Mouse (Mus musculus) T-helper 17 cell (primary cell): ENCODE results near the gene Hexim1.

Experiments
- in situ Hi-C, 2 experiments: fragments of 300-600 bp; cut with MboI, MseI; formaldehyde crosslinking; loops; 1 replicate in 1 of 2; 2 replicates in 1 of 2; pipeline ENCODE4 v1.15.1; 2025; ENCODE audit warnings: high pct_unique_total_duplicates in 2 of 2

Gene Hexim1

DNA sequence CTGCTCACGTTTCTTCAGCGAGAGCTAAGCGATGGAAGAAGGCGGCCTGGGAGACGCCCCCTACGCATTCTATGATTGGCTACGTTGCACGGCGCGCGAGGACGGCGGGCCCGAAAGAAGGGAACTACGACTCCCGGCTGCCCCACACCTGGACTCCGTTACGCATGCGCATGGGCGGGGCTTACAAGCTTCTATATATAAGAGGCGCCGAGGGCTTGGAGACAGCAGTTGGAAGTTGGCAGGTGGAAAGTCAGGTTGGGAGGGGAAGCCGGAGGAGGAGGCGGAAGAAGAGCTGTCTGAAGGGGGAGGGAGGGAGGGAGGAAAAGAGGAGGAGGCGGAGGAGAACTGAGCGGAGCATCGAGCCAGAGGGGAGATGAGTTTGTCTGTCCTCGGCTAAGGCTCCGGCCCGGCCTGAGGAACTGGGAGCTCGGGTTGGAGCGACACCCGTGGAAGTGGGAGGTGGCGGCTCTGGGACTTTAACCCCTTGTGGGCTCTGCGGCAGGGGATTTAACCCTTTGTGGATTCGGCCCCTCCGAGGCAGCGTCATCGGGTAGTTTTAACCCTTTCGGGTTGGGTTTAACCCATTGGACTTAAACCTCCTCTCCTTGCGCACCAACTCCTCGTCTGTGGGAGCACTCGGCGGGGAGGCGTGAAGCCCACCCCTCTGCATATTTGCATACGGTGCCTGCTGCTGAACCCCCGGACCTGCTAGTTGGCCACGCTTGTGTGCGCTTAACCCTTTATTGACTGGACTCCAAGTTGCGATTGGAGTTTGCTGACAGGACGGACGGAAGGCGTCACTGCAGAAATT lies at the start of gene Hexim1:
TSS of gene Hexim1 (plus strand) at position 224 of the 811 bp plus-strand sequence.
- in situ Hi-C loops = loop anchor here in 1 of 2 experiments (25.0 kb wide), 1 partner anchor 846 kb away; the partner anchor contains the start of genes Arf2 and Nsf

DNA sequence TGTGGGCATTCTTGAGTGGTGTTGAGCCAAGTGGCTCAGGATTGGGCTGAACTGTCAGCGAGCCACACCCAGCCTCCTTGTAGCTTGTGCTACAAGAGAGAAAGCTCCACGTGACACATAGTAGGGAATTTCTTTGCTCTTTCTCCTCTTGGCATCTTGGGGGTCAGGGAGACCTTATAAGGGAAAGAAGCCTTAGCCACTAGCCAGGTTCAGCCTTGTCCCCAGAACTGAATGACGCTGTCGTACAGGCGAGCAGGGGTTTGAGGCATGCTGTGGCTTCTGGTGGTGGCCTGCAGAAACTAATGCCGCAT lies 49.0 kb upstream of the Hexim1 start:
- in situ Hi-C loops = no loop called here

DNA sequence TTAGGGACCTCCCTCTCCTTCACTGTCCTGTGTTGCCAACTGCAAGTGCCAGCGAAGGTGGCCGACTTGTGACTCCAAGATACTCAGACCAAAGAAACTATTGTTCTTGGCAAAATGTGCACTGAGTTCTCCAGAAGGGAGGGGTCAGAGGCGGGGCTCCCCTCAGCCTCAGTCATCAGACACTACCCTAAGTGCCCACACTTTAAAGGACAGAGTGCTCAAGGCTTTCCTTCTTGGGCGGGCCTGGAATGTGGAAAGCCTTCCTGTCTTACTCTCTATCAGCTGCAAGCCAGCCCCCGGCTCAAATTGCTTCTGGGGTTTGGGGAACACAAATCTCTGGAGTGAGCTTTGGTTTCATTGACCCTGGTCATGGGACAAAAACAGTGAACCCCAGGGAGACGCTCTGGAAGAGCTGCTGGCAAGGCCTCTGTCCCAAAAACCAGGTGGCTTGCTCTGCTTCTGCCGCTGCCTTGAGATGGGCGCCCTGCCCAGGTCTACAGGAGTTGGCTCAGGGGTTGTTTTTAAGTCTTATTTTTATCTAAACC lies 48.5 kb upstream of the Hexim1 start:
- in situ Hi-C loops = no loop called here

DNA sequence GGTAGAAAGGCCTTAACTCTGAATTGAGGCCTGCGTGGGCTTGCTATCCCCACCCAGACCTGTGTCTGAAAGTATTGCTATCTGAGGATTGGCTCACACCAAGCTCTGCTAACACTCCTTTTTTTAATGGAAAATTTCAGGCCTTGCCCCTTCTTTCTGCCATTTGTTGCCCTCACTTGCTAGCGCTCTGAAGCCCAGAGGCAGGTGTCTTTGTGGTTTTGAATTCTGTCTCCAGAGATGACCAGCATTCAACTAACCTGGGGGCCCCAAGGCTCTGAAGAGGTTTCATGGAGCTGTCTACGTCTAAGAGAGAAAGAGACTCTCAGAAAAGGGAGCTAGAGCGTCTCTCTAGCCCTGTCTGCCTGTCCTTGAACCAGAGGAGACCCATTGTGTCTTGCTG lies 47.8 kb upstream of the Hexim1 start:
- in situ Hi-C loops = no loop called here

GRCm38 (mm10) chr11:103068884-103069283 lies 47.1 kb upstream of the Hexim1 start:
- in situ Hi-C loops = no loop called here

GRCm38 (mm10) chr11:103069731-103070130 lies 46.3 kb upstream of the Hexim1 start:
- in situ Hi-C loops = loop anchor here in 1 of 2 experiments (10.0 kb wide), 1 partner anchor 735 kb away; no protein-coding TSS in a partner anchor

DNA sequence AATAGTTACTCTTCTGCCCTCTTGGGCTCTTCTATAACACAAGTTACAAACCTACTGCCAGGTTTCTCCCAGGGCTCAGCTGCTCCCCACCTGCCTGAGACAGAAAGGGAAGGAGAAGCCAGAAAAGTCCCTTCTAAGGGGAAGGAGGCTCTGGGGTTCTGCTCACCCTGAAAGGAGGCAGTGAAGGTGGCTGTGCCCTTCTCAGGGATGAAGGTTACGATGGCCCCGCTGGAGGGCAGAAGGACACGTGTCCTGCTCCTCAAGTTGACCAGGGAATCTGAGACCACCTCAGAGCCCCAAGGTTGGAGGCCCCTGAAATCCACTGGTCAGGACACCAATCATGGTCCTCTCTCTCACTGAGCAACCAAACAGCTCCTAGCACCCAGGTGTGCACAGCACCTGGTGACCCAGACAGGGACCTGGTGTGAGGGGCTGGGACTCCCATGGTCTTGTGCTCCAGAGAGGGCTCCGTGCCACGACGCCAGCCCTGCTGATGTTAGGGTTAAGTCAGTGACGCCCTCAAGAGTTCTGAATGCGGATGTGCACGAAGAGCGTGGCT lies 45.6 kb upstream of the Hexim1 start:
- in situ Hi-C loops = loop anchor here in 1 of 2 experiments (10.0 kb wide), 1 partner anchor 734 kb away; no protein-coding TSS in a partner anchor

DNA sequence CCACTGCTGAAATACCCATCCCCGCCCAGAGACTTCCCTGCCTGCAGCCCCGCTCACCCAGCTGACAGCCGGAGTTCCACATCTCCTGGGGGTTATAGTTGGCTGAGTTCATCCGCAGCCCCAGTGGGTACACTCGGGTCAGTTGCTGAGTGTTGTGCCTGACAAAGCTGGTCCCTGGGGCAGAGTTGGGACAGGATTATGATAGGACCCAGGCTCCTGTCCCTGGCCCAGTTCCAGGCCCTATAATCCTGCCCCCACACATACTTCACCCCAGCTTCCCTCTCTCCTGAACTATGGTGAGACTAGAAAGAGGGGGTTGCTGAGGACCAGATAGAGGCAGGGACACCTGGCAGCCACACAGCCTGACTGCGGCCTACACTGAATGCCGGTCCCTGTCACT lies 42.4 kb upstream of the Hexim1 start:
- in situ Hi-C loops = loop anchor here in 1 of 2 experiments (10.0 kb wide), 1 partner anchor 731 kb away; no protein-coding TSS in a partner anchor

- in situ Hi-C loops = loop anchor here in 1 of 2 experiments (10.0 kb wide), 1 partner anchor 731 kb away; no protein-coding TSS in a partner anchor
These were observed 41.8 kb upstream of the Hexim1 start for GRCm38 (mm10) chr11:103074121-103074650.

- in situ Hi-C loops = loop anchor here in 1 of 2 experiments (10.0 kb wide), 1 partner anchor 730 kb away; no protein-coding TSS in a partner anchor
These were observed 41.2 kb upstream of the Hexim1 start for GRCm38 (mm10) chr11:103074796-103075323.

DNA sequence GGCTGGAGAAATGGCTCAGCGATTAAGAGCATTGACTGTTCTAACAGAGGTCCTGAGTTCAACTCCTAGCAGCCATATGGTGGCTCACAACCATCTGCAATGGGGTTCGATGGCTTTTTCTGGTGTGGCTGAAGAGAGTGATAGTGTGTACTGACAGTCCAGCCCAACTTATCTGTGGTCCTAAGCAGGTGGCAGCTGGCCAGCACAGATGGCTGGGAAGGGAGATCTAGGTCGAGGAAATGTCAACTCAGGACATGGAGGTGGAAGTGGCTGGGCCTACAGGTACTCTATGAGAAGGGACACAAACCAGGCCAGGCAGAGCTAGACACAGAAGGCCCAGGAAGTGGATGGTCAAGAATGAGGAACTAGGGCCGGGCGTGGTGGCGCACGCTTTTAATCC lies 40.0 kb upstream of the Hexim1 start:
- in situ Hi-C loops = loop anchor here in 1 of 2 experiments (10.0 kb wide), 1 partner anchor 729 kb away; no protein-coding TSS in a partner anchor

DNA sequence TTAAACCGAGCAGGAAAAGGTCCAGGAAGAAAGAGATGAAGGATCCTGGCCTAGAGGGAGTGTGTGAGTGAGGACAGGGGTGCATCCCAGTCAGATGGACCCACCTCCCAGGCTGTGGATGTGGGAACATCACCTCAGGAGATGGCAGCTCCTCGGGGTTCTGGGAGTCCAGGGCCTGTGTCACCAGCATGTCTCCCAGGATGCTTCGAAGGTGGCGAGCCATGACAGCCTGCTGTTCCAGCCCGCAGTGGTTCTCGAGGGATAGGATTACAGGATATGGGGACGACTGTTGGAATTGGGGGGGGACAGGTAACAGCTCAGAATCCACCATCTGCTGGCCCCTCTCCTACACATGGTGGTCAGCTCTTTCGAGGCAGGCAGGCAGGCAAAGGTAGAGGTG lies 39.5 kb upstream of the Hexim1 start:
- in situ Hi-C loops = loop anchor here in 1 of 2 experiments (10.0 kb wide), 1 partner anchor 728 kb away; no protein-coding TSS in a partner anchor

GRCm38 (mm10) chr11:103078131-103078530 lies 37.9 kb upstream of the Hexim1 start:
- in situ Hi-C loops = loop anchor here in 1 of 2 experiments (10.0 kb wide), 1 partner anchor 727 kb away; no protein-coding TSS in a partner anchor

DNA sequence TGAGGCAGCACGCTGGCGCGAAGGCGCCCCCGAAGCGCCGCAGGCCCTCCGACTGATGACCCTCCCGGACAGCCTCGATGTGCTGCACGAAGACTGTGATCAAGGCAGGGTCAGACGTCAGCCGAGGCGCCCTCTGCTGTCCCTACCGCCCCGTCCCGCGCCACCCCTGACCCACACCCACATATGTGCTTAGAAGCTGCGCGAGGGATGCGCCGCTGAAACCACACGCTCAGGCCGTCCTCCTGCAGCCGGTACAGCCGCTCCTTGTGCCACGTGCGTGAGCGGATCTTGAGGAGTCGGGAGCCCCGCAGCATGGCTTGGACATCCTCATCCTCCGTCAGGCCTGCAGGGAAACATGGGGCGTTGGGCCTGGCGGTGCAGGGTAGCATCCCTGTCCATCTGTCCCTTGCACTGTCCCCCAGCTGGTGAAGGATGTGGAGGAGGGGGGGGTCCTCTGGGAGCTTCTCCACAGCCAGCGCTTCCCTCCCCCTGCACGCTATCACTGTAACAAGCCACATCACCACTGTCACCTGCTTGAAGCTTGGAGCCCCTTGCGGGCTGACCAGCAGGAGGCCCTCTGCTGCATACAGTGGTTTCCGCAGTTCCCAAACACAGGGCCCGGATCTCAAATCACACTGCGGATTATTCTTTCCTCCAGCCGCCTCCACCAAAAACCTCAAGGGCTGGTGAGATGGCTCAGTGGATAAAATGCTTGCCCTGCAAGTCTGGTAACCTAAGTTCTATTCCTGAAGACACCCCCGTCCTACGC lies 35.5 kb upstream of the Hexim1 start:
- in situ Hi-C loops = no loop called here

DNA sequence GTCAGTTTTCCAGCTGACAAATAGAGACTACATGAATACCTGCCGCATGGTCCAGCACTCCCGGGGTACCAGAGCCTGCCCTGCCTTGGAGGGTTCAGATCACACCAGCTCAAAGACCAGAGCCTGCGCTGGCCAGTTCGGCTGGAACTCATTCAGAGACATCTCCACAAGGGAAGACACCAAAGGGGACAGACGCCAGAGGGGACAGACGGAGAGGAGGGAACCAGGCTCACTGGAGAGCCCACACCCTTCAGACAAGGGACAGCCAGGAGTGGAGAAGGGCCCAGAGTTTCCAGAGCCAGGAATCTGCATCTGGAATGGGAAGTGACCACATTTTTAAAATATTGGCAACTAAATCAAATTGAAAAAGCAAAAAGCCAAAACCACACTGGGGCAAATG lies 34.4 kb upstream of the Hexim1 start:
- in situ Hi-C loops = no loop called here

DNA sequence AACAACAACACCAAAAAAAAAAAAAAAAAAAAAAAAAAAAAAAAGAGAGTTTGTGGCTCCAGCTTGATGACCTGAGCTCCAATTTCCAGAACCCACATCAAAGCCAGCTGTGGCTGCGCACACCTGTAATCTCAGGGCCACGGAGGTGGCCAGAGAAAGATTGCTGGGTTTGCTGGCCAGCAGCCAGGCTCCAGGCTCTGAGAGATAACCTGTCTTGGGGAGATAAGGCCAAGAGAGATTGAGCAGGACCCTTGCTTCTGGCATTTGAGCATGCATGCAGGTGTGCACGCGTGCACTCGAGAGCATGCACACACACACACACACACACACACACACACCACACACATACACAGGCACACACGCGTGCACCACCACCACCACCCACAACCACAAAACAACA lies 22.7 kb upstream of the Hexim1 start:
- in situ Hi-C loops = no loop called here

GRCm38 (mm10) chr11:103093862-103094833 lies 21.9 kb upstream of the Hexim1 start:
- in situ Hi-C loops = no loop called here

DNA sequence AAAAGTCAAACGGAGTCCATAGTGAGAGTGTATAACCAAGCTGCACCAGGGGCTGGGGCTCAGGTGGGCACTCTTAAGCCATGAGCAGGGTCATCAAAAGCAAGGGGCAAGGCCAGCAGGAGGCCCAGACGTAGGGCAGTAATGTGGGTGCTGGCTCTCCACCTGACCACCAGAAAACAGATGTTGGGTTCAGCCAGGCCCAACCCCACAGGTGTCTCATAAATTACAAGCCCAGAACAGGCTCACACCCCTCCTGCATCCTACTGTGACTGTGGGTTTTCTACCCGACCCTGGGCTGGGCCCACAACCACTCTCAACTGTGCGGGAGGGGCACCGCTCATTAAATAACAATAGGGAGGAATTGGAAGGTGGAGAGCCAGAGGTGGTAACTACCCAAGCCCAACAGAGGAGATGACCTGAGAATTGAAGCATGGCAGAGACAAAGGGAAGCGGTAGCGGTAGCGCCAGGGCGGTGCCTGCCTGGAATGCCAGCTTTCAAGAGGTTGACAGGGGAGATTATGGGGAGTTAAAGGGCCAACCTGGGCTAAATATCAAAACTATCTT lies 20.8 kb upstream of the Hexim1 start:
- in situ Hi-C loops = no loop called here

- in situ Hi-C loops = no loop called here
These were observed 20.2 kb upstream of the Hexim1 start for GRCm38 (mm10) chr11:103095801-103096200.
